Mouse (Mus musculus): ENCODE data around the gene Nr1d1.

DNA sequence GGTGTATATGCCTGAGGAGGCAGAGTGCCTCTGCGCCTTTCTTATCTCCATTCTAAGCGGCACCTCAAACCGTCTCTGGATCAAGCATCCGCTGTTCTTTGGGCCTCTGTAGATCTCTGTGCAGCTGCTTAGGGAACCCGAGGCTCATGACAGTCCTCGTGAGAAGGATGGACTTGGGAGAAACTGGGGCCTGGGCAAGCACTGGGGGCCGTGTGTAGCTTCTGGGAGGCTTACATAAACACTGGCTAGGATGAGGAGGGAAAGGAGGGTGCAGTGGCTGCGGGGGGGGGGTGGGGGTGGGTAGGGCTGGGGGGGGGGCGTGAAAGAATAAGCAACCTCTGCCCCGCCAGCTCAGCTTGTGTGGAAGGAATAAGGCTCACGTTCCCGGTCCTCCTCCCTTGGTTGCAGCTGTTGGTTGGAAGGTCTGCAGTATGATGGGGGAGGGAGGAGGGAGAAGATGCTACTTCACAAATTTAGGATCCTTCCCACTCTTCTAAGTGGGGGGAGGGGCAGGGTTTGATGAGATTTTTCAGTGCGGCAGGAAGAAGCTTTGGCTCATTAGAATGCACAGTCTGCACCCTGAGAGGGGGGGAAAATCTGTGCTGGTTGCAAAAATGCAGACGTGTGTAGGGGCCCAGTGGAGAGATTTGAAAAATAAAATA, 6.8 kb upstream of the Nr1d1 start:
- TF ChIP-seq POLR2A (IDR thresholded peaks at IDR 0.05; ENCODE audit: borderline replicate concordance, extremely low read depth, insufficient read depth, insufficient read length, poor library complexity, severe bottlenecking) (no peak), CTCF (IDR thresholded peaks at IDR 0.05; ENCODE audit: borderline replicate concordance, extremely low read depth, insufficient read depth, insufficient read length) (no peak)
